Mouse (Mus musculus) C2C12 (cell line): ENCODE results near the gene Pax7.

Experiments
- CEBPB ChIP-seq: IDR thresholded peaks from one replicate; pipeline ENCODE4 v1.6.1; 2011; ENCODE audit warnings: low read depth, mild to moderate bottlenecking, control low read depth, moderate library complexity
- CTCF ChIP-seq: IDR thresholded peaks from one replicate; pipeline ENCODE4 v1.5.1; 2011; ENCODE audit not compliant: control insufficient read depth, insufficient read depth, insufficient read length
- MAX ChIP-seq: IDR thresholded peaks from one replicate; pipeline ENCODE4 v1.6.1; 2011; ENCODE audit warnings: mild to moderate bottlenecking, control low read depth
- MYOD1 ChIP-seq: IDR thresholded peaks from one replicate; pipeline ENCODE4 v1.6.1; 2011; ENCODE audit warnings: low read depth; ENCODE audit not compliant: control insufficient read depth, insufficient read length
- MYOG ChIP-seq: IDR thresholded peaks from one replicate; pipeline ENCODE4 v1.6.1; 2011; ENCODE audit not compliant: control insufficient read depth, insufficient read length; ENCODE audit errors: extremely low read depth
- USF1 ChIP-seq: IDR thresholded peaks from one replicate; pipeline ENCODE4 v1.6.1; 2011; ENCODE audit warnings: low read depth, mild to moderate bottlenecking, control low read depth, moderate library complexity

DNA sequence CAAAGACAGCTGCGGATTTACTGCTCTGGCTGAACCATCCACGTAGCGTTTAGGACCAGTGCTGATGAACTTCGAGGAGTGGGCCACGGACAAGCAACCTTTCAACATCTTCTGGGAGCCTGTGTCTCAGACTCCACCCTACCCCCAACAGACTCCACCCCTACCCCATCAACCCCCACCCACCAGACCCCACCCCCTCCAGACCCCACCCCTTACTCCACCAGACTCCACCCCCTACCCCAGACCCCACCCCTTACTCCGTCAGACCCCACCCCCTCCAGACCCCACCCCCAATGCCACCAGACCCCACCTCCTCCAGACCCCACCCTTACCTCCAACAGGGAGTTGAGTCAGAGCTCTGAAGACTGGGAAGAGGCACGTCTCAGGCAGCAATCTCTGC, 10.1 kb upstream of the Pax7 start:
- no peak for TF ChIP-seq CTCF
- no peak for TF ChIP-seq MYOD1
- TF ChIP-seq MYOG: no peak
- no peak for TF ChIP-seq CEBPB
- TF ChIP-seq MAX: no peak
- no peak for TF ChIP-seq USF1
